Mouse (Mus musculus): ENCODE measurements around the gene Pla2g3. TPM values are rescaled to one million over a fixed set of nuclear protein-coding genes. Genes with fewer than 3 reads are reported as not detected.

The Pla2g3 gene
- polyA plus RNA-seq, 2 experiments: 0.40 to 0.99 TPM

DNA sequence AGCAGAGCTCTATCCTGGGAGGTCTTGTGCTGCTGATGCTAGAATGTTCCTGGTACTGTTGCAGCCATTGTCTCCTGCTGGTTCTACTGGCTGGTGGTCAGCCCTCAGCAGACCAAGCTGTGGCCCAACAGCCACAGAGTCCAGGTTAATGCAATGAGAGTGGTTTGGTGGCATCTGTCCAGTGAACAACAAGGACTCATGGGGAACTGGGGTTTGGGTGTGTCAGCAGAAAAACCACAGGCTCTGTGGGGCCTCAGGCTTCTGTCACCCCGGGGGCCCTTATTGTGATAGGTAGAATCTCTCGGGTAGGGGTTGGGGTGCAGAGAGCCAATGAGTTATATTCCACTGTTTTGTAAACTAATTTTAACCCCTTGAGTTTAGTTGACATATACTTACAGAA, 22.2 kb downstream of the Pla2g3 start:
- no peak overlapping the region for H3K4me3 ChIP-seq (replicated peaks; ENCODE audit: low read length)
- no peak overlapping the region for H3K9ac ChIP-seq (ENCODE audit: low read depth, low read length, severe bottlenecking)
- ATAC-seq (ENCODE audit: low FRiP score, low read depth) (no peak), DNase-seq (ENCODE audit: low spot score) (no peak)
- H3K27ac ChIP-seq (replicated peaks; ENCODE audit: low read depth, low read length): no peak overlapping the region
- H3K4me2 ChIP-seq (replicated peaks; ENCODE audit: low read depth, low read length, severe bottlenecking): no peak overlapping the region
- no peaks in the 10 kb centered on the region for H3K27me3 ChIP-seq (ENCODE audit: control insufficient read depth, insufficient read depth, low read length)
- 0 out of 2 replicates have a peak, but pooled peaks cover 2% of the 10 kb centered on the region for H3K4me1 ChIP-seq (ENCODE audit: control insufficient read depth, insufficient read depth, low read length)
- H3K9me3 ChIP-seq (ENCODE audit: control insufficient read depth, low read length): no peaks in the 10 kb centered on the region
- no peak for TF ChIP-seq POLR2A (IDR thresholded peaks at IDR 0.05; ENCODE audit: borderline replicate concordance, extremely low read depth, insufficient read depth, insufficient read length)
- WGBS: 79% methylated on average over 2 of the region's 2 CpGs
- H3K36me3 ChIP-seq (ENCODE audit: control insufficient read depth, insufficient read depth, low read length): no peaks in the 10 kb centered on the region

DNA sequence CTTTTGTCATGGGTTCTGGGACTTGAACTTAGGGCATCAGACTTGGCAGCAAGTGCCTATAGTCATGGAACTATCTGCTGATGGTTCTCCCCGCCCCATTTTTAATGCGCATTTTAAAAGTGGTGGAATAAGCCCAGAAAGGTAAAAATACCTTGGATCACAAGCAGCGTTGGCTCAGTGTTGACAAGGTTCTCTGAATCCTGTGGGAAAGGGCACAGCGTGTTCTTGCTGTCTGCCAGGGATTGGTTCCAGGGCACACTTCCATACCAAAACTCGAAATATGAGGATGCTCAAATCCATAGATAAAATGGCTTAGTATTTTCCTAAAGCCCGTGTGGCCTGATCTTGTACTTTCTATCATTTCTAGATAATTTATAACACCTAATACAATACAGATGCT, 25.2 kb downstream of the Pla2g3 start:
- Histone ChIP-seq H3K4me2 (replicated peaks; ENCODE audit: low read depth, low read length, severe bottlenecking) (no peak overlapping the region), H3K36me3 (ENCODE audit: control insufficient read depth, insufficient read depth, low read length) (no peaks in the 10 kb centered on the region), H3K9me3 (ENCODE audit: control insufficient read depth, low read length) (no peaks in the 10 kb centered on the region), H3K4me3 (replicated peaks; ENCODE audit: low read length) (no peak overlapping the region), H3K9ac (ENCODE audit: low read depth, low read length, severe bottlenecking) (no peak overlapping the region), H3K27ac (replicated peaks; ENCODE audit: low read depth, low read length) (no peak overlapping the region), H3K27me3 (ENCODE audit: control insufficient read depth, insufficient read depth, low read length) (0 out of 2 replicates have a peak, but pooled peaks cover 5% of the 10 kb centered on the region), H3K4me1 (ENCODE audit: control insufficient read depth, insufficient read depth, low read length) (peaks cover 19% of the 10 kb centered on the region)
- DNase-seq (ENCODE audit: low spot score): no peak
- TF ChIP-seq POLR2A (IDR thresholded peaks at IDR 0.05; ENCODE audit: borderline replicate concordance, extremely low read depth, insufficient read depth, insufficient read length): no peak
- no peak for ATAC-seq (ENCODE audit: low FRiP score, low read depth)
- 84% methylated on average over 6 of the region's 6 CpGs for WGBS

DNA sequence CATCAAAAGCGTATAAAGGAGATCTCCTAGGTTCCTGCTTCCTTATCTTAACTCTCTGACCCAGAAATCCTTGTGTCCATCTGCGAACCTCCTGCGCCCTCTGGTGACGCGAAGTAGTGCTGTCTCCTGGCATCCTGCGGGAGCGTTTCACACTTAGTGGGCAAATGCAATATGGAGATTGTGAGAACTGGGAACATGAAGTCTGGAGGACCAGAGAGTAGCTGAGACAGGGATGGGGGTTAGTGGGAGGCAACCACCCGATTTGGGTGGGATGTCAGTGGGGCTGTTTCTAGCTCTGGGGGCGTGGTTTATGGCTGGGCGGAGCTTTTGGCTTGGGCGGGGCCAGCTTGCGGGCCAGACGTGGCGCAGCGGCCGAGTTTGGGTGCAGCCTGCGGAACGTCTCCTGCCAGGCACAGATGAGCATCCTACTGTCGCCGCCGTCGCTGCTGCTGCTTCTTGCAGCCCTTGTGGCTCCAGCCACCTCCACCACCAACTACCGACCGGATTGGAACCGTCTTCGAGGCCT, 26.5 kb downstream of the Pla2g3 start, which contains the start of gene Selenom:
TSS of gene Selenom (plus strand) at position 156 of the 526 bp plus-strand sequence.
- DNase-seq (ENCODE audit: low spot score) (peak; percentile 88), ATAC-seq (ENCODE audit: low FRiP score, low read depth) (peak; percentile 84)
- Histone ChIP-seq H3K4me3 (replicated peaks; ENCODE audit: low read length) (peak within 1 kb of the TSS; percentile 60), H3K27ac (replicated peaks; ENCODE audit: low read depth, low read length) (peak within 1 kb of the TSS; percentile 52; the same call in 1 of the 2 replicates), H3K9ac (ENCODE audit: low read depth, low read length, severe bottlenecking) (peak within 1 kb of the TSS; percentile 76), H3K36me3 (ENCODE audit: control insufficient read depth, insufficient read depth, low read length) (peaks cover 5% of the 10 kb centered on the region), H3K27me3 (ENCODE audit: control insufficient read depth, insufficient read depth, low read length) (0 out of 2 replicates have a peak, but pooled peaks cover 5% of the 10 kb centered on the region), H3K4me1 (ENCODE audit: control insufficient read depth, insufficient read depth, low read length) (peaks cover 19% of the 10 kb centered on the region), H3K4me2 (replicated peaks; ENCODE audit: low read depth, low read length, severe bottlenecking) (peak within 1 kb of the TSS; percentile 49), H3K9me3 (ENCODE audit: control insufficient read depth, low read length) (no peaks in the 10 kb centered on the region)
- TF ChIP-seq POLR2A (IDR thresholded peaks at IDR 0.05; ENCODE audit: borderline replicate concordance, extremely low read depth, insufficient read depth, insufficient read length): 0 out of 2 replicates have a peak, but pooled peaks have one; percentile 43
- WGBS: 0% methylated on average over 25 of the region's 26 CpGs

DNA sequence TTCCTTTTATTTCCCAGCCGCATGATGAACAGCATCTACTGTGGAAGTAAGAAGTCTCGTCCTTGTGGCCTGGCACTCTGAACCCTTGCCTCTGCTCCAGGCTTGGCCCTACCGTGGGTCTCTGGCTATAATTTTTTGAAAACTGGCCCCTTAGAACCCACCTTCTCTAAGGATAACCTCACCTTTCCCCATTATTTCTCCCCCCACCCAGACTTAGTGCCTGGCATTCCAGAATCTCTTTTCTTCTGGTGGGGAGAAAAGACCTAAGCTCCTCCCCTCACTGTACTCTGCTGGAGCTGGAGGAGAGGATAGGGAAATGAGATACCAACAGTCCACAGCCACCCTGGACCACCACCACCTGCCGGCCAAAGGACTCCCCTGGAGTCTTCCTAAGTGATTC, 27.1 kb downstream of the Pla2g3 start:
- peak overlapping the region; percentile 52; the same call in 1 of the 2 replicates for H3K27ac ChIP-seq (replicated peaks; ENCODE audit: low read depth, low read length)
- H3K4me1 ChIP-seq (ENCODE audit: control insufficient read depth, insufficient read depth, low read length): peaks cover 19% of the 10 kb centered on the region
- peak overlapping the region; percentile 76 for H3K9ac ChIP-seq (ENCODE audit: low read depth, low read length, severe bottlenecking)
- 12% methylated on average over 4 of the region's 4 CpGs for WGBS
- 0 out of 2 replicates have a peak, but pooled peaks cover 5% of the 10 kb centered on the region for H3K27me3 ChIP-seq (ENCODE audit: control insufficient read depth, insufficient read depth, low read length)
- H3K9me3 ChIP-seq (ENCODE audit: control insufficient read depth, low read length): no peaks in the 10 kb centered on the region
- DNase-seq (ENCODE audit: low spot score) (no peak), ATAC-seq (ENCODE audit: low FRiP score, low read depth) (peak; percentile 3; the same call in 1 of the 2 replicates)
- peak overlapping the region; percentile 60 for H3K4me3 ChIP-seq (replicated peaks; ENCODE audit: low read length)
- no peak for TF ChIP-seq POLR2A (IDR thresholded peaks at IDR 0.05; ENCODE audit: borderline replicate concordance, extremely low read depth, insufficient read depth, insufficient read length)
- H3K4me2 ChIP-seq (replicated peaks; ENCODE audit: low read depth, low read length, severe bottlenecking): peak overlapping the region; percentile 49
- peaks cover 12% of the 10 kb centered on the region for H3K36me3 ChIP-seq (ENCODE audit: control insufficient read depth, insufficient read depth, low read length)

DNA sequence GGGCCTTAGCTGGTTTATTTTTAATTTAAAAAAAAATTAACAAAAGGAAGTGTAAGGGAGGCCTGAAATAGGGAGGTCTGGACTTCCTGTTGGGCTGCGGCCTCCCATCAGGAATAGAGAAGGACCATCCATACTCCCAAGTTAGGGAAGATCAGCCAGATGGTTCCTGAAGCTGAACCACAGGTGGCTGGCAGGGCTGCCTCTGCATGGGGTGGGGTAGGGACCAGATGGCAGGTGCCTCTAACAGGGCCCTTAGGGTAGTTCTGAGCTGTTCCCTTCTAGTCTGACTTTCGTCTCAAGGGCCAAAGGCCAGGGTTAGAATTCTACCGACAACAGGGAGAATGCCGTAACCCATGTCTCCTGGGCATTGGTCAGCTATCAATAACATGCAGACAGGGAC, 27.6 kb downstream of the Pla2g3 start:
- Histone ChIP-seq H3K36me3 (ENCODE audit: control insufficient read depth, insufficient read depth, low read length) (peaks cover 16% of the 10 kb centered on the region), H3K9ac (ENCODE audit: low read depth, low read length, severe bottlenecking) (0 out of 2 replicates have a peak overlapping the region, but pooled peaks have one; percentile 76), H3K27me3 (ENCODE audit: control insufficient read depth, insufficient read depth, low read length) (0 out of 2 replicates have a peak, but pooled peaks cover 5% of the 10 kb centered on the region), H3K9me3 (ENCODE audit: control insufficient read depth, low read length) (no peaks in the 10 kb centered on the region), H3K4me2 (replicated peaks; ENCODE audit: low read depth, low read length, severe bottlenecking) (peak overlapping the region; percentile 49), H3K27ac (replicated peaks; ENCODE audit: low read depth, low read length) (no peak overlapping the region), H3K4me1 (ENCODE audit: control insufficient read depth, insufficient read depth, low read length) (peaks cover 19% of the 10 kb centered on the region), H3K4me3 (replicated peaks; ENCODE audit: low read length) (peak overlapping the region; percentile 60)
- 70% methylated on average over 4 of the region's 4 CpGs for WGBS
- no peak for TF ChIP-seq POLR2A (IDR thresholded peaks at IDR 0.05; ENCODE audit: borderline replicate concordance, extremely low read depth, insufficient read depth, insufficient read length)
- DNase-seq (ENCODE audit: low spot score): no peak
- no peak for ATAC-seq (ENCODE audit: low FRiP score, low read depth)

Measured in limb, embryonic 14.5 days (tissue).